Mouse (Mus musculus): ENCODE results near the gene Nox1.

DNA sequence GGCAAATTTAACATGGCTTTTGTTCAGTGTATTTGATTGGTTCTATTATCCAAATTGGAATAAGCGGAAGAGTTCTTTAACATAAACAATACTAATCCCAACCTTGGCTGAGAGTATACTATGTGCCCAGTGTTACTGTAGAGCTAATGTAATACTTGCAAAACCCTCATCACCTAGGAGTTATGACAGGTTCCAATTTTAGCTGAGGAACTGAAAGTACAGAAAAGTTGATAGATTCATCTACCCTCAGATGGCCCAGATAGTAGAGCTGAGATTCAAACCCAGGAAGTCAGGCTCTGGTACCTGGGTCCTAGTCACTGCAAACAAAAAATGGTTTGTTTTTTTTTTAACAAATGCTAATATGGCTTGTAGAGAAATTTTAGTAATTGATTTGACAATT lies 51.2 kb downstream of the Nox1 start:
- no peak for TF ChIP-seq CTCF (IDR thresholded peaks at IDR 0.05; ENCODE audit: low read depth, low read length)
- TF ChIP-seq GATA1 (IDR thresholded peaks at IDR 0.05; ENCODE audit: borderline replicate concordance, low read length), result no peak
- TF ChIP-seq GATA2 (IDR thresholded peaks at IDR 0.05; ENCODE audit: borderline replicate concordance, low read depth, low read length), result no peak
- no peak for TF ChIP-seq TAL1 (conservative IDR thresholded peaks at IDR 0.05; ENCODE audit: low read depth, low read length)
- TF ChIP-seq POLR2AphosphoS5 (IDR thresholded peaks at IDR 0.05; ENCODE audit: insufficient replicate concordance, low read depth, low read length), result no peak
